In the genomic region with DNA sequence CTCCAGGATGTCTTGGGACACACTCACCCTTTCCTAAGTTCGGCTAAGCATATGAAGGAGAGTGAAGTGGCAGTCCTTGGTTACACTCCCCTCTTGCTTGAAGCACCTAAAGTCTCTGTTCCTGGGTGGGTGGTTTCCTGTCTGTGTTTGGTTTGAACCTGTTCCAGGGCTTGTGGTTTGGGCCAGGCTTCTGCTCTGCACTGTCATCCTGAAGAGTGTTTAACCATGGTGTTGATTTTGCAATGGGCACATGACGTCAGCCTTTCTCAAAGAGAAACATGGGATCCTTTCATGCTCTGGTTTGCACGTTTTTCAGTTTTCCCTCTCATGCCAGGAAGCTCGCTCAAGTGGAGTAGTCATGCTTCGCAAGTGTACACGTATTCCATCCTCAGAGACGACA, we compare ENCODE assay signal across 12 mouse cellular contexts.
DNase-seq lines count a peak whose midpoint lies in the region; ATAC-seq and TF ChIP-seq lines count a peak whose summit lies in the region.
"Had no signal": no experiment of that assay in that cellular context is flagged by ENCODE, and none has a peak within 500 bp of the region (broad histone marks: within the 10 kb centered on the region; RNA-seq: fewer than 3 reads in every experiment).

No protein-coding gene starts in this region.

- CTCF ChIA-PET in Patski (lab: Charles Lee), result interaction anchor here (1.0 to 1.6 kb wide), 3 partner anchors 8 to 246 kb away, joined by 3 to 5 read pairs (median 3); no protein-coding TSS in a partner anchor

- peak; percentile 97 for ATAC-seq in Patski
- ATAC-seq in midbrain, embryonic 11.5 days (ENCODE audit: low FRiP score), result no peak
- ATAC-seq in kidney, embryonic 16.5 days (ENCODE audit: low FRiP score, low TSS enrichment), result no peak

- in situ Hi-C loops in Patski (cut with MboI; ENCODE audit: low pct_unique_long_range_greater_than_20kb), result no loop called here

- no peaks in the 10 kb centered on the region for H3K4me1 ChIP-seq in lung, adult 2 months (ENCODE audit: control insufficient read depth, insufficient read depth, low read length)
- H3K4me1 ChIP-seq in thymus, adult 2 months (replicated peaks; ENCODE audit: control insufficient read depth, insufficient read depth, low read length), result peaks cover 4% of the 10 kb centered on the region; the same call in 1 of the 2 replicates
- H3K4me1 ChIP-seq in midbrain, embryonic 11.5 days (ENCODE audit: control insufficient read depth, insufficient read depth, low read length), result no peaks in the 10 kb centered on the region
- H3K4me1 ChIP-seq in kidney, embryonic 16.5 days (ENCODE audit: insufficient read depth, low read length), result no peaks in the 10 kb centered on the region
- H3K4me1 ChIP-seq: stomach, embryonic 15.5 days had no signal

- H3K9me3 ChIP-seq in midbrain, embryonic 11.5 days (ENCODE audit: control insufficient read depth, low read length), result no peaks in the 10 kb centered on the region
- H3K9me3 ChIP-seq in kidney, embryonic 16.5 days (ENCODE audit: low read length), result no peaks in the 10 kb centered on the region
- H3K9me3 ChIP-seq: stomach, embryonic 15.5 days had no signal

- H3K9ac ChIP-seq in midbrain, embryonic 11.5 days (ENCODE audit: low read length), result no peak overlapping the region
- no peak overlapping the region for H3K9ac ChIP-seq in kidney, embryonic 16.5 days (replicated peaks; ENCODE audit: low read length)
- H3K9ac ChIP-seq: stomach, embryonic 15.5 days had no signal

- no peaks in the 10 kb centered on the region for H3K36me3 ChIP-seq in thymus, adult 2 months (ENCODE audit: control insufficient read depth, insufficient read depth, low read length)
- H3K36me3 ChIP-seq in midbrain, embryonic 11.5 days (ENCODE audit: control insufficient read depth, insufficient read depth, low read length), result no peaks in the 10 kb centered on the region
- H3K36me3 ChIP-seq in kidney, embryonic 16.5 days (ENCODE audit: insufficient read depth, low read length), result no peaks in the 10 kb centered on the region
- H3K36me3 ChIP-seq: stomach, embryonic 15.5 days had no signal

- H3K4me2 ChIP-seq in midbrain, embryonic 11.5 days, result no peak overlapping the region
- no peak overlapping the region for H3K4me2 ChIP-seq in kidney, embryonic 16.5 days (replicated peaks; ENCODE audit: low read depth, low read length)
- H3K4me2 ChIP-seq: stomach, embryonic 15.5 days had no signal

- 54% methylated on average over 7 of the region's 7 CpGs for WGBS in lung, adult 2 months
- 3% methylated on average over 7 of the region's 7 CpGs for WGBS in thymus, adult 2 months
- WGBS in midbrain, embryonic 11.5 days, result 88% methylated on average over 7 of the region's 7 CpGs
- WGBS in kidney, embryonic 16.5 days, result 70% methylated on average over 7 of the region's 7 CpGs

- peak; percentile 9 to 13 for DNase-seq in kidney, postnatal 36 days
- no peak for DNase-seq in kidney, adult 9 months
- DNase-seq in Patski (ENCODE audit: low read depth, low spot score), result peak; percentile 100
- peak; percentile 70 for DNase-seq in lung, adult 2 months
- DNase-seq in thymus, adult 2 months, result peak; percentile 8
- no peak for DNase-seq in midbrain, embryonic 11.5 days (ENCODE audit: low spot score, missing footprints)
- no peak for DNase-seq in gastrocnemius, postnatal 36 days
- DNase-seq: cerebellum, adult 18-20 months had no signal

- POLR2A ChIA-PET in Patski (lab: Charles Lee), result interaction anchor here (0.6 kb wide), 1 partner anchor 440 kb away, joined by 3 read pairs; no protein-coding TSS in a partner anchor

- no peak for TF ChIP-seq CTCF in Patski (IDR thresholded peaks at IDR 0.05)
- no peak for TF ChIP-seq CTCF in lung, adult 2 months (IDR thresholded peaks at IDR 0.05; ENCODE audit: insufficient read depth, low read length)
- no peak for TF ChIP-seq CTCF in thymus, adult 2 months (IDR thresholded peaks at IDR 0.05; ENCODE audit: borderline replicate concordance, control insufficient read depth, extremely low read depth, insufficient read depth, low read length, poor library complexity)

- H3K27ac ChIP-seq in thymus, adult 2 months (ENCODE audit: control insufficient read depth, insufficient read depth, low read length), result no peak overlapping the region
- no peak overlapping the region for H3K27ac ChIP-seq in midbrain, embryonic 11.5 days (ENCODE audit: low read depth, low read length)
- no peak overlapping the region for H3K27ac ChIP-seq in kidney, embryonic 16.5 days (ENCODE audit: low read length)
- H3K27ac ChIP-seq: layer of hippocampus, adult 2 months; macrophage; stomach, embryonic 15.5 days had no signal

- peaks cover 7% of the 10 kb centered on the region for H3K27me3 ChIP-seq in Patski
- H3K27me3 ChIP-seq in thymus, adult 2 months (ENCODE audit: control insufficient read depth, insufficient read depth, low read length), result no peaks in the 10 kb centered on the region
- no peaks in the 10 kb centered on the region for H3K27me3 ChIP-seq in midbrain, embryonic 11.5 days (ENCODE audit: control insufficient read depth, insufficient read depth, low read length)
- no peaks in the 10 kb centered on the region for H3K27me3 ChIP-seq in kidney, embryonic 16.5 days (ENCODE audit: insufficient read depth, low read length)
- H3K27me3 ChIP-seq: stomach, embryonic 15.5 days had no signal

- TF ChIP-seq POLR2A in lung, adult 2 months (IDR thresholded peaks at IDR 0.05; ENCODE audit: borderline replicate concordance, extremely low read depth, low read depth, low read length), result no peak
- TF ChIP-seq POLR2A in thymus, adult 2 months (IDR thresholded peaks at IDR 0.05; ENCODE audit: control insufficient read depth, extremely low read depth, insufficient read depth, low read length, poor library complexity), result no peak

- H3K4me3 ChIP-seq in lung, adult 2 months (replicated peaks; ENCODE audit: extremely low read depth, low read depth, low read length), result no peak overlapping the region
- no peak overlapping the region for H3K4me3 ChIP-seq in thymus, adult 2 months (ENCODE audit: control insufficient read depth, insufficient read depth, low read length)
- no peak overlapping the region for H3K4me3 ChIP-seq in midbrain, embryonic 11.5 days (ENCODE audit: low read depth, low read length)
- no peak overlapping the region for H3K4me3 ChIP-seq in kidney, embryonic 16.5 days (ENCODE audit: low read length)
- H3K4me3 ChIP-seq: layer of hippocampus, adult 2 months; stomach, embryonic 15.5 days had no signal

- intact Hi-C loops in gastrocnemius, postnatal 36 days (cut with DNase I), result no loop called here

Comparison
In these comparisons a context has a peak if more than half of its experiments do, and no peak if none do; other contexts are left out.
1. DNase-seq: peak in kidney, postnatal 36 days (2 of 2), Patski (single experiment), lung, adult 2 months (single experiment) and thymus, adult 2 months (single experiment); none in kidney, adult 9 months (single experiment), midbrain, embryonic 11.5 days (single experiment) and gastrocnemius, postnatal 36 days (0 of 2).